Mouse (Mus musculus) midbrain, embryonic 16.5 days (tissue): ENCODE data around the gene Igf2bp3. TPM values are rescaled to one million over a fixed set of nuclear protein-coding genes. Genes with fewer than 3 reads are reported as not detected.

ENCODE experiments used
- ATAC-seq: fragments of 200-750 bp; cut with Nextera tagmentation; 2 replicates; pipeline ENCODE4 v1.8.0; 2017; ENCODE audit warnings: moderate TSS enrichment
- H3K27ac ChIP-seq: fragments of 300-500 bp; sonication (generic); 2 replicates; pipeline ENCODE4 v1.5.1; 2014; ENCODE audit warnings: mild to moderate bottlenecking, low read length, mixed read lengths
- H3K27me3 ChIP-seq: fragments of 300-500 bp; sonication (generic); 2 replicates; pipeline ENCODE4 v1.6.1; 2014; ENCODE audit warnings: low read depth, low read length, mixed read lengths; ENCODE audit not compliant: control insufficient read depth, insufficient read depth
- H3K36me3 ChIP-seq: fragments of 300-500 bp; sonication (generic); 2 replicates; pipeline ENCODE4 v1.6.1; 2014; ENCODE audit warnings: mild to moderate bottlenecking, low read length, moderate library complexity, mixed read lengths; ENCODE audit not compliant: control insufficient read depth, insufficient read depth
- H3K4me1 ChIP-seq: fragments of 300-500 bp; sonication (generic); 2 replicates; pipeline ENCODE4 v1.6.1; 2014; ENCODE audit warnings: mild to moderate bottlenecking, low read length, mixed read lengths; ENCODE audit not compliant: control insufficient read depth, insufficient read depth
- H3K4me2 ChIP-seq: fragments of 300-500 bp; sonication (generic); 2 replicates; pipeline ENCODE4 v1.6.1; 2014; ENCODE audit warnings: mild to moderate bottlenecking, low read length, mixed read lengths
- H3K4me3 ChIP-seq: fragments of 300-500 bp; sonication (generic); 2 replicates; pipeline ENCODE4 v1.5.1; 2014; ENCODE audit warnings: low read depth, mild to moderate bottlenecking, low read length, moderate library complexity, mixed read lengths
- H3K9ac ChIP-seq: fragments of 300-500 bp; sonication (generic); 2 replicates; pipeline ENCODE4 v1.6.1; 2014; ENCODE audit warnings: low read depth, low read length, mixed read lengths
- H3K9me3 ChIP-seq: fragments of 300-500 bp; sonication (generic); replicated peaks from 2 replicates; pipeline ENCODE4 v1.6.1; 2014; ENCODE audit warnings: mild to moderate bottlenecking, low read length, mixed read lengths; ENCODE audit not compliant: control insufficient read depth, poor library complexity, severe bottlenecking
- WGBS: fragments of 180-500 bp; shearing (Covaris S2); extraction: QIAGEN DNeasy Blood & Tissue Kit; methylation state at CpG from one replicate; pipeline ENCODE4 v1.1.7; 2014; 5-methylcytosine and 5-hydroxymethylcytosine counted together
- polyA plus RNA-seq: library from polyadenylated mRNA; unstranded; fragments of >200 nt; fragmentation: Nextera tagmentation; extraction: Ambion mirVana; gene quantifications from 2 replicates; pipeline ENCODE4 v1.2.1, GENCODE M21; 2015

The Igf2bp3 gene
- polyA plus RNA-seq, 1 experiment from 2014 or later: 17.1 TPM

DNA sequence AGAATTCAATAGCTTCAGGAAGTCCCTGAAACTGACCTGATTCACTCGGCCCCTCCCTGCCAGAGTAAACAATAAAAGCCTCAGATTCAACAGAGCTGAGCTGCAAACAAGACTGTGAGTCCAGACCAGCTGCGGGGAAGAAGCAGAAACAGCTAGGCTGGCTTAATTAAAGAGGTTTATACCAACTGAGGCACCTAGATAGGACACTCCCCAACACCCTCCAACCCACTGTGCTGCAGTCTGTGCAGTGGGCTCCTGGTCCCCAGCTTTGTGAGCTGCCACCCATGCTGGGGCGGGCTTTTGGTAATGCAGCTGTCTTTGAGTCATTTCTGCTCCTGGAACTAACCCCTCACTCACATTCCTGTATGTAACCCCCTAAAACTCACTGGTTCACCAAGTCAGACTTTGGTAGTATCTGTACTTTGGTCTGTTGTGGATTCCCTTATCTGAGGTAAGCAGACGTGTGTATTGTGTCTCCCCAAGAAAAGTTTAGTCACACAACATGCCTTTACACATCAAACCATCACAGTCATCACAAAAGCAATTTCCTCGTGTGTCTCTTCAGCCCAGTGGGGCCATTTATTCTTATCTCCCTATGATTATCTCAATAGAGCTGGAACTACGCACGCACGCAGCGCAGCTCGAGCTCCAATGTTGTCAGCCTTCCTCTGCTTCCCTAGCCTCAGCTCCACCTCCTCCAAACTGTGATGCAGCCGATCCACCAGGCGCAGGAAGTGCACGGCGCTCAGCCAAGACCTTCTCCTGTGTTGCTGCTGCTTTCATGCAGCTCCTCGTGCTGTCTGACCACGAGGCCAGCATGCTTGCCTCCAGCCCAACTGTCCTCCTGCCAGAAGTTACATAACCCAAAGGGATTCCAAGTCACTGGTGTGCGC lies 76.4 kb downstream of the Igf2bp3 start:
- Histone ChIP-seq H3K9ac (no peak overlapping the region), H3K4me3 (no peak overlapping the region), H3K4me1 (no peaks in the 10 kb centered on the region), H3K36me3 (no peaks in the 10 kb centered on the region), H3K4me2 (no peak overlapping the region), H3K9me3 (no peaks in the 10 kb centered on the region), H3K27ac (no peak overlapping the region), H3K27me3 (no peaks in the 10 kb centered on the region)
- ATAC-seq: no peak
- WGBS: 81% methylated on average over 17 of the region's 17 CpGs

DNA sequence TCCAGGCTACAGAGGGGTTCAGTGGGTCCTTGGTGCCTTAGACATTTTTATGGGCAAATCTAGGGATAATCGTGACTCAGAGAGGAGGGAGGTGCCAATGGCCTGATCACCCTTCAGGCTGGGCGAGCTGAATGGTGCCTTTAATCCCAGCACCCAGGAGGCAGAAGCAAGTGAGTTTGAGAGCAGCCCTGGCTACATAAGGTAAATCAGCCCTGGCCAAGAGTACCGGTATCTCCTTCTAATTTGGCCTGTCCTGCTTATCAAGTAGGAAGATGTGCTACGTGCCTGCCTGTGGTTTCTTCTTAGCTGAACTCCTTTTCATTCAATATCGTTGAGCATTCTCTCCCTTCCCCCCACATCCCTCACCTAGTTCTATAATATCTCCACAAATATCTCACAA lies 78.0 kb downstream of the Igf2bp3 start:
- no peaks in the 10 kb centered on the region for H3K27me3 ChIP-seq
- no peak overlapping the region for H3K9ac ChIP-seq
- no peak for ATAC-seq
- no peaks in the 10 kb centered on the region for H3K9me3 ChIP-seq
- 66% methylated on average over 5 of the region's 5 CpGs for WGBS
- no peak overlapping the region for H3K27ac ChIP-seq
- H3K36me3 ChIP-seq: no peaks in the 10 kb centered on the region
- no peak overlapping the region for H3K4me2 ChIP-seq
- 0 out of 2 replicates have a peak, but pooled peaks cover 2% of the 10 kb centered on the region for H3K4me1 ChIP-seq
- H3K4me3 ChIP-seq: no peak overlapping the region

DNA sequence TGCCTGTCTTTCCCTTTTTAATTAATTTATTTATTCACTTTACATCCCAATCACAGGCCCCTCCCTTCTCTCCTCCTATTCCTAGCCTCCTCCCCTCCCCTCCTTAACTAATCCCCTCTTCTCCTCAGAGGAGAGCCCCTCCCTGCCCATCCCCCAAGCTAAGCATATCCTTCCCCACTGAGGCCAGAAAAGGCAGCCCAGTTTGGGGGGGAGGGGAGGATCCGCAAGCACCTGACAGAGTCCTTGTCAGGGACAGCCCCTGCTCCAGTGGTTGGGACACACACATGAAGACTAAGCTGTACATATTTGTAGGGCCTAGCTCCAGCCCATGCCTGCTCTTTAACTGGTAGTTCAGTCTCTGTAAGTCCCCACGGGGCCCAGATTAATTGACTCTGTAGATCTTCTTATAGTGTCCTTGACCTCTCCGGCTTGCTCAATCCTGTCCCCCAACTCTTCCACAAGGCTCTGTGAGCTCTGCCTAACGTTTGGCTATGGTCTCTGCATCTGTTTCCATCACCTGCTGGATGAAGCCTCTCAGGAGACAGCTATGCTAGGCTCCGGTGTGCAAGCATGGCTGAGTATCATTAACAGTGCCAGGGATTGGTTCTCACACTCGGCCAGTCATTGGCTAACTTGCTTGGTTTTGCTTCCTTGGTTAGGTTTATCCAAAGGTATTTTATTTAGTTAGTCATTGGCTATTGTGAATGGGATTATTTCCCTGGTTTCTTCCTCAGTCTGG lies 82.2 kb downstream of the Igf2bp3 start:
- WGBS: 26% methylated on average over 6 of the region's 6 CpGs
- Histone ChIP-seq H3K27ac (no peak overlapping the region), H3K9ac (no peak overlapping the region), H3K27me3 (no peaks in the 10 kb centered on the region), H3K4me2 (no peak overlapping the region), H3K9me3 (no peaks in the 10 kb centered on the region), H3K36me3 (no peaks in the 10 kb centered on the region), H3K4me3 (no peak overlapping the region), H3K4me1 (0 out of 2 replicates have a peak, but pooled peaks cover 2% of the 10 kb centered on the region)
- ATAC-seq: no peak

DNA sequence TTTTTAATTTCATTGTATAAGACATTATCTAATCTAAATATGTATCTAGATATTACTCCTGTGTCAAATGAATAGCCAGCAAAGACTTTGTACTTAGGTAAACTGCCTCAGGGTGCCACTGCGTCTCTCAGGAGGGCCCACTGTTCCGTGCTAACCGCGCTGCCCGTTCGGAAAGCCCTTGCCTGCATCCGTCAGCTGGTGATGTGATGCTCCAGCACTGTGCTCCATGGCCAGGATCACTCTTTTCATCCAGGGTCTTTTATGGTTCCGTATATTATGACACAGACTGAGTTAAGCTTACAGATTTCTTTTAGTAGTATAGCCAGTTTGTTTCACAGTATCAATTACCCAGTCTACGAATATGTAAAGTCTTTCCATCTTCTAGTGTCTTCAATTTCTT lies 82.9 kb downstream of the Igf2bp3 start:
- Histone ChIP-seq H3K36me3 (no peaks in the 10 kb centered on the region), H3K27me3 (no peaks in the 10 kb centered on the region), H3K27ac (no peak overlapping the region), H3K4me1 (0 out of 2 replicates have a peak, but pooled peaks cover 2% of the 10 kb centered on the region), H3K9me3 (no peaks in the 10 kb centered on the region), H3K4me3 (no peak overlapping the region), H3K4me2 (no peak overlapping the region), H3K9ac (no peak overlapping the region)
- ATAC-seq: no peak
- 44% methylated on average over 9 of the region's 9 CpGs for WGBS

DNA sequence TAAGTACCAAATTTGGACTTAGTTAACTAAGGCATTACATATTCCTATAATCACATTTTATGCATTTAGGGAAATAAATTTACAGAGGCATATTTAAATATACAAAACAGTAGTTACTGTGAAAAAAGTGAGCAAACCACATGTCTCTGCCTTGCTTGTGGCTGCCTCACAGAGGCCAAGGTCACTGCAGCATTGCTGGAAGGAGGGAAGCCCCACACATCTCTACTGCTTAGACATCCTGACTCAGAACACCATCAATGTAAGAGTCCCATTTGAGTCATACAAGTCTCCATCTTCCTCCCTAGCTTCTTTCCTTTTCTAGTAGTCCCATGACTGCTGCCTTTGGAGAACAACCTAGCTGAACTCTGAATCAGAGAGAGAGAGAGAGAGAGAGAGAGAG lies 84.4 kb downstream of the Igf2bp3 start:
- no peak for ATAC-seq
- no peak overlapping the region for H3K4me3 ChIP-seq
- no peaks in the 10 kb centered on the region for H3K27me3 ChIP-seq
- no peaks in the 10 kb centered on the region for H3K9me3 ChIP-seq
- 0 out of 2 replicates have a peak, but pooled peaks cover 2% of the 10 kb centered on the region for H3K4me1 ChIP-seq
- H3K36me3 ChIP-seq: no peaks in the 10 kb centered on the region
- H3K9ac ChIP-seq: no peak overlapping the region
- H3K27ac ChIP-seq: no peak overlapping the region
- H3K4me2 ChIP-seq: no peak overlapping the region

DNA sequence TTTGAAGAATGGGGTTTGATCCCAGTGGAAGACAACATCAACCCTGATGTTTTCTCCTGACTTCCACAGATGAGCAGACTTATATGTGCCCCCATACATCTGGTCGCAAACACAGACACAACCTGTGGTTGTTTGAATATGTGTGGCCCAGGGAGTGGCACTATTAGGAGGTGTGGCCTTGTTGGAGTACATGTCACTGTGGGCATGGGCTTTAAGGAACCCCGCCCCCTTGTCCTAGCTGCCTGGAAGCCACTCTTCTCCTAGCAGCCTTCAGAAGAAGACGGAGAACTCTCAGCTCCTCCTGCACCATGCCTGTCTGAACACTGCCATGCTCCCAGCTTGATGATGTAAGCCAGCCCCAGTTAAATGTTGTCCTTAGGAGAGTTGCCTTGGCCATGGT lies 94.4 kb downstream of the Igf2bp3 start:
- Histone ChIP-seq H3K4me2 (no peak overlapping the region), H3K36me3 (no peaks in the 10 kb centered on the region), H3K9ac (no peak overlapping the region), H3K4me3 (no peak overlapping the region), H3K27ac (no peak overlapping the region), H3K27me3 (no peaks in the 10 kb centered on the region), H3K4me1 (no peaks in the 10 kb centered on the region), H3K9me3 (peaks cover 5% of the 10 kb centered on the region; the same call in 1 of the 2 replicates)
- no peak for ATAC-seq
- 93% methylated on average over 3 of the region's 3 CpGs for WGBS

DNA sequence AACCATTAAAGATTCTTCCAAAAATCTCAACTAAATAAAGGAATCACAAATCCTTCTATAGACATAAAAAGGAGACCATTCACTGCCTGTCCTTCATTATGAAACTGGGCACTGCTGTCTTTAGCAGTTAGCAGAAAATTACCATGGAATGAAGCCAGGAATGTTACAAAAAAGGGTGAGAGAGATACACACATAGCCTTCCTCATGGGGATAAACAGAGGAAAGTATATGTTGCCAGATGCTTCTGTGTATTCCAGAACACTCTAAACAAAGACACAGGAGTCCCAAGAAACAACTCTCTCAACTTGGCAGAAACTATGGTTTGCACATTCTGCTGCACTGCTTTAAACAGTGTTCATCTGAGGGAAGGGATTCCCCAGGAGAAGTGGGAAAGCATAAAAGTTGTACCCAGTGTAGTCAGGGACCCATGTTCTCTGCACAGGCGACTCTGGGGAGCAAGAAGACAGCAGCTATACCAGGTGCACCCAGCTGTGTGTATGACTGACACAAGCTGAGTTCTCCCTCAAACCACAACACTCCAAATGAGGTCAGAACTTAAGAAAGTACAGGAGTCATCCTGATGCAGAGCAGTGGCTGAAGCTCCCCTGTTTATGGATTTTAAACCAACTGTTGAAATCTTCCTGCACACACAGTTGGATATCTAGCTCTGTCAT lies 95.2 kb downstream of the Igf2bp3 start:
- H3K4me3 ChIP-seq: no peak overlapping the region
- peaks cover 5% of the 10 kb centered on the region; the same call in 1 of the 2 replicates for H3K9me3 ChIP-seq
- no peaks in the 10 kb centered on the region for H3K36me3 ChIP-seq
- no peaks in the 10 kb centered on the region for H3K4me1 ChIP-seq
- H3K4me2 ChIP-seq: no peak overlapping the region
- H3K27ac ChIP-seq: no peak overlapping the region
- no peak for ATAC-seq
- H3K27me3 ChIP-seq: no peaks in the 10 kb centered on the region
- WGBS: 78% methylated on average over 1 of the region's 1 CpGs
- no peak overlapping the region for H3K9ac ChIP-seq

DNA sequence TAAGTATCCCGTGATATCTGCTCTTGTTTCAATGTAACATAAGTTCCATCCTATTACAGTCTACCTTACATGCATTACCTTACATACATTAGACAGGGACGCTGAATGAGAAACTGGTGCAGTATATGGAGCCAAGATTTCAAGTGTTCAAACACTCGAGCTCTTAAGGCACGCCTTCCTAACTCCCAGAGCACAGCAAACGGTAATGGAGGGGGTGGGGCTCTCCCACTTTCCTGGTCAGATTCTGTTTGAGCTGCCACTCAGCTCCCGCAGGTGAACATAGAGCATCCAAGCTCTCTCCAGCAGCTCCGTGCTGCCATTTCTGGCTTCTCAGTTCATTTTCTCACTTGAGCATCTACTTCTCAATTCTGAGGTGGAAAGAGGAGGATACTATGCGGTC lies 96.3 kb downstream of the Igf2bp3 start:
- no peak for ATAC-seq
- 78% methylated on average over 8 of the region's 8 CpGs for WGBS

More for the DNA sequence above, 96.3 kb downstream of the Igf2bp3 start:
- Histone ChIP-seq H3K4me1 (no peaks in the 10 kb centered on the region), H3K4me2 (no peak overlapping the region), H3K27me3 (no peaks in the 10 kb centered on the region), H3K9ac (no peak overlapping the region), H3K4me3 (no peak overlapping the region), H3K9me3 (peaks cover 5% of the 10 kb centered on the region; the same call in 1 of the 2 replicates), H3K36me3 (no peaks in the 10 kb centered on the region), H3K27ac (peak overlapping the region; percentile 31; the same call in 1 of the 2 replicates)
